Mouse (Mus musculus) heart, adult 10 weeks (tissue): Measurements from ENCODE around the gene Rab40b. TPM values are rescaled to one million over a fixed set of nuclear protein-coding genes. Genes with fewer than 3 reads are reported as not detected.

Experiments
- polyA plus RNA-seq: library from polyadenylated mRNA; stranded (reverse); fragments of 350-450 nt; fragmentation: Illumina TruSeq; extraction: RNeasy Lipid Tissue Mini Kit (QIAGEN cat#74804); gene quantifications from one replicate; pipeline ENCODE4 v1.2.3, GENCODE M21; 2014; ENCODE audit warnings: low read depth, low replicate concordance

Rab40b gene
- 3.7 TPM for polyA plus RNA-seq

DNA sequence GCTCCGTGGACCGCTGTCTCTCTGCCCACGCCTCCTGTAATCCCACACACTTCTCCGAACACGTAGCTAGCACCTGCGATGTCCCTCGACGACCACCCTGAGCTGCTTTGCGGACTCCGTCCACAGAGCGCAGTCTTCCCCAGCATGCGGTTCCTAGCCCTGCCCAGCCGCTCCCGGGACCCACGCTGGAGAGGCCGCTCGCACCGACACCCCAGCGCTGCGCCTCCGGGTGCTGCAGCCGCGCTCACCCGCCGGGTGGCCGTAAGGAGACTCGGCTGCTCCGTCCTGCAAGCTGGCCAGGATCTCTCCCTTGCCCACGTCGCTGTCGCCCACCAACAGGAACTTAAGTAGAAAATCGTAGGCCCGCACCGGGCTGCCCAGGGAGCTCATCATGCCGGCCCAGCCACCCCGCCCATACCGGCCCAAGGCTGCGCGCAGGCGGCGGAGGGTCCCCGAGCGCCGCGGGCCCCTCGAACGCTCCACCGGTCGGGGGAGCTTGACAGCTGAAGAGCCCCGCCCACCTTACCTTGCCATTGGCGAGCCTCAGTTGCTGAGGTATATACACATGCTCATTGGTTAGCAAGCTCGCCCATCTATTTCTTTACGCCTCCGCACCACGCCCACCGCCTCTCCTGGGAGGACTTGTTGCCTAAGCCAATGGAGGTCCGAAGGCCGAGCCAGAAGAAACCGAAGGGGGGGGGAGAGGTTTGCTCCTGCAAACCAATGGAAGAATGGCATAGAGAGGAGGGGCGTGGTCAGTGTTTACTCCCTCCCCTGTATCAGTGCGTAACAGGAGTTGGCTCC is at the start of gene Rab40b:
Rab40b (minus strand) TSS at position 502 of the 804 bp plus-strand sequence.

GRCm38 (mm10) chr11:121434156-121435155 is 46.4 kb upstream of the Rab40b start, which contains the start of gene Fn3k:
Fn3k (plus strand) TSS chr11:121434913.

GRCm38 (mm10) chr11:121420830-121421552 is 32.9 kb upstream of the Rab40b start, which contains the start of gene Fn3krp:
Fn3krp (plus strand) TSS chr11:121421401.

DNA sequence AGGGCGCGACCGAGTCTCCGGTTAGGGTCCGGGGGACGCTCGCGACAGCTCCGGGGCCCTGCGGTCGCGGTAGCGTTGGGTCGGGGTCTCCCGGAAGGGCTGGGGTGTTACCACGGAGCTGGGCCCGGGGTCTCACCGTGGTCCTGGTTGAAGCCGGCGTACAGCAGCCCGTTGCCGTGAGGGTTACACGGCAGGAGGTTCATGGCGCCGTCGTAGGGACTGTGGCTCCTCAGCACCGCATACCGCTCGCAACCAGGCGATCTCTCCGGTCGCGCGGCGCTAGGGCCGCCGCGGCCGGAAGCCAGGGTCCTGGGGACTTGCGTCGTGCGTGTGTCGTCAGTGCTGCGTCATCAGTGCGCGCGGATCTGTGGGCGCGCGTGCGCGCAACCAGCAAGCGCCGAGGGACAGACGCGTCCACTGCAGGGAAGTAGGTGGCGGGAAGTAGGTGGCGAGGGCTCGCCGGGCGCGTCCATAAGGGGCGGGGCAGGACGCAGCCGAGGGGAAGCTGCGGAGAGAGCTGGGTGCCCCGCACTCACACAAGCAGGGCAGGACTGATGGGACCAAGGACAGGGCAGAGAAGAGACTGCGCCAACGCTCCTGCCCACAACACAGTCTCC is 33.9 kb downstream of the Rab40b start, which contains the start of gene Wdr45b:
Wdr45b (minus strand) TSS at position 355 of the 617 bp plus-strand sequence.

Other genes starting within 250 kb of the Rab40b start
- gene Tex19.1, start 242.1 kb downstream of the Rab40b start, polyA plus RNA-seq = not detected
- gene Uts2r, start 228.0 kb downstream of the Rab40b start, polyA plus RNA-seq = 0.79 TPM
- gene Hexdc, start 183.8 kb downstream of the Rab40b start, polyA plus RNA-seq = 11.8 TPM
- 21.4 TPM for gene Ogfod3, start 183.5 kb downstream of the Rab40b start, polyA plus RNA-seq
- gene Cybc1, start 158.9 kb downstream of the Rab40b start, polyA plus RNA-seq = 13.7 TPM
- gene Narf, start 151.0 kb downstream of the Rab40b start, polyA plus RNA-seq = 54.9 TPM
- 16.7 TPM for gene Foxk2, start 128.3 kb downstream of the Rab40b start, polyA plus RNA-seq
- 41.8 TPM for gene Wdr45b, start 33.8 kb downstream of the Rab40b start, polyA plus RNA-seq
- 6.5 TPM for gene Fn3krp, start 33.1 kb upstream of the Rab40b start, polyA plus RNA-seq
- gene Fn3k, start 46.7 kb upstream of the Rab40b start, polyA plus RNA-seq = 34.6 TPM
- 10.1 TPM for gene Tbcd, start 63.7 kb upstream of the Rab40b start, polyA plus RNA-seq
- gene Zfp750, start 131.1 kb upstream of the Rab40b start, polyA plus RNA-seq = not detected